Mouse (Mus musculus) retina, postnatal 7 days (tissue): ENCODE measurements around the gene Rpl18a.

Source experiments
- DNase-seq: peaks from one replicate; pipeline ENCODE4 v3.0.0-alpha.2; 2012; ENCODE audit warnings: low read depth, low spot score

The Rpl18a gene

GRCm38 (mm10) chr8:70856541-70857197 is 40.5 kb downstream of the Rpl18a start:
- no peak for DNase-seq

- no peak for DNase-seq
Measured at GRCm38 (mm10) chr8:70856028-70856427, 41.2 kb downstream of the Rpl18a start.

DNA sequence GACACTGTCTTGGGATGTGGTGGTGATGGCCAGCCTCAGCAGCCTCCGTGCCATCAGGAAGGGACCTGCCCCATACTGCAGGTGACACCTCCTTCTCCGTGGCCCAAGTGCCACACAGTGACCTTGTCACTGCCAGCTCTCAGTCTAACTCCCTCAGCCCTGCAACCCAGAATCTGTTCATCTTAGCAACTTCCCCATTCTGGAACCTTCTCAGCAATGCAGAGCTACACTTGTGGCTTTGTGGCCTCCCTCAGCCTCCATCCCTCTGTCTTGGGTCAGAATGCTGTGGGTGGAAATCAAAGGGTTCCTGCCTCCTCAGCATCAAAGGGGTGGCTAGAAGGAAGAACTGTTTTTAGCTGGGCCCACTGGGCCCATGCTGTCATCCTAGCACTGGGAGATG is 43.3 kb downstream of the Rpl18a start:
- DNase-seq: no peak

- no peak for DNase-seq
Measured at GRCm38 (mm10) chr8:70852595-70853231, 44.5 kb downstream of the Rpl18a start.

DNA sequence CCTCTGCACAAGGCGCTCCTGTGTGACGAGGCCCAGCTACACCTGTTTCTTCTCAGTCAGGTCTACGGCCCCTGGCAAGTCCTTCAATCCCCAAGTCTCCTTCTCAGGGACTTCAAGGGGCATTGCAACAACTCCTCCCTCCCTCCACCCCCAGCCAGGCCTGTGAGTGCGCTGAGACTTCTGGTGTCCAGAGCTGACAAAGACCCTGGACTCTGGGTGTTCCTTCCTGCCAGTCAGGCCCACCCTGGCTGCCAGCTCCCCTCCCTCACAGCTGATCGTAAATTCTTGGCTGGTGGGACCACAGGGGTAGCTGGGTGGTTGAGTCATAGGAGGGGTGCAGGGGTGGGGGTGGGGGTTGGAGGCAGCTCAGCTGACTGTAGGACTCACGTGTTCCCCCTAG is 45.4 kb downstream of the Rpl18a start:
- DNase-seq: no peak

DNA sequence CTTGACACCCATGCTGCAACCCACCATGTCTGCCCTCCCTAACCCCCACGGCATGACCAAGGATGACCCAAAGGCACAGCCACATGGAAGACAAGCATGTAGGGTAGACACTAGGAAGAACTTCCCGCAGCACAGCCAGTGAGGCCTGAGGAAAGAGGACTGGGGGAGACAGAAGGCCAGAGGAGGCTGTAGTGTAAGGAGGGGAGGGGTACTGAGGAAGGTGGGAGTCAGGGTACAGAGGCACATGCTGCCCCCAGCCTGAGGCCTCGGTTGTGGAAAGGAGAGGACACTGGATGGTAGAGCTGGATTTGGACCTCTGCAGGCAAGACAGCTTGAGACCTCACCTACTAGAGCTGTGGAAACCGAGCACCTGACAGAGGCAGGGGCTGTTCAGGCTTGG is 46.3 kb downstream of the Rpl18a start:
- no peak for DNase-seq

DNA sequence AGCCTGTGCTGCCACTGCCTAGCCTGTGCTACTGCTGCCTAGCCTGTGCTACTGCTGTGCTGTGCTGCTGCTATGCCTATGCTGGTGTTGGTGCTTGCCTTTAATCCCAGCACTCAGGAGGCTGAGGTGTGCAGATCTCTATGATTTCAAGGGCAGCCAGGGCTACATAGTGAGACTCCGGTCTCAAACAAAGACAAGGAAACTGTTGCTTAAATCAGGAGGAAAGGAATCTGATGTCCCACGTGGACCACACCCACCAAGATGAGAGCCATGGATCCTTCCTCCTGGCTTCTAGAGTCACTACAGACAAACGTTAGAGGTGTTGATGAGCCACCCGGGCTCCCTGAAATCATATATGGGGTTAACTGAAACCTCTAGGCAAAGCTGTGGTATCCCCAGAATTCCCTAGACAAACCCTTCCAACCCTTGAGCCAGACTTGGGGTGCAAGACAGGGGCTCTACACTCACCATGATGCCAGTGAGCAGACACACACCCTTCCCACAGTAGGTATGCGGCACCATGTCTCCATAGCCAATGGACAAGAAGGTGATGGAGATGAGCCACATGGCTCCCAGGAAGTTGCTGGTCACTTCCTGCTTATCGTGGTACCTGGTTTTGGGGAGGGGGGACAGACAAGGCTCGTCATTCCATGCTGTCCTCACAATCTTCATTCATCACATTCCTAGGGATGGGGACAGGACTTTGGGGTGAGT is 46.9 kb downstream of the Rpl18a start:
- no peak for DNase-seq

DNA sequence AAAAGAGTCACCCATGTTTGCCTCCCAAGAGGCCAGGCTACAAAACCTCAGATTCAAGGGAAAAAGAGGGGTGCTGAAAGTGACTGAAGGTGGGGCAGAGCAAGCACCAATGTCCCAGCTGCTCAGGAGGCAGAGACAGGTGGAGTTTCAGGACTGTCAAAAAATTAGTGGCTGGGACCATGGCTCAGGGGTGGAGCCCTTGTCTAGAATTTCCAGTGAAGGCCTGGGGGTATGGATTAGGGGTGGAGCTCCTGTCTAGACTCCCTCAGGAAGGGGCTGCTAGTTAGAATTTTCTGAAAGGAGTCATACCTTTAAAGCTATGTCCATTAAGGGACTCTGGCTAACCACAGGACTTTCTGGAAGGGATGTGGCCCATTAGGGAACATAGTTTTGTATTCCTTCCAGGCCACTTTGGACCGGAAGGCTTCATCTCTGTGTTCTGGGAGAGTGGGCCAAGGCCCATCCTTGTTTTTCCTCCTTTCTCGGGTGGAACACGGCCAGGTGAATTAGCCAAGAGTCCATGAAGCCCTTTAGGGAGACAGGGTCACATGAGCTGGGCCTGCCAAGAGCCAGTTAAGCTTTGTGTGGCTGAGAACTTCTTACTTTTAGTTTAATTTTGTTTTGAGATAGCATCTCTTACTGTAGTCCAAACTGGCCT is 47.8 kb downstream of the Rpl18a start:
- DNase-seq: no peak

DNA sequence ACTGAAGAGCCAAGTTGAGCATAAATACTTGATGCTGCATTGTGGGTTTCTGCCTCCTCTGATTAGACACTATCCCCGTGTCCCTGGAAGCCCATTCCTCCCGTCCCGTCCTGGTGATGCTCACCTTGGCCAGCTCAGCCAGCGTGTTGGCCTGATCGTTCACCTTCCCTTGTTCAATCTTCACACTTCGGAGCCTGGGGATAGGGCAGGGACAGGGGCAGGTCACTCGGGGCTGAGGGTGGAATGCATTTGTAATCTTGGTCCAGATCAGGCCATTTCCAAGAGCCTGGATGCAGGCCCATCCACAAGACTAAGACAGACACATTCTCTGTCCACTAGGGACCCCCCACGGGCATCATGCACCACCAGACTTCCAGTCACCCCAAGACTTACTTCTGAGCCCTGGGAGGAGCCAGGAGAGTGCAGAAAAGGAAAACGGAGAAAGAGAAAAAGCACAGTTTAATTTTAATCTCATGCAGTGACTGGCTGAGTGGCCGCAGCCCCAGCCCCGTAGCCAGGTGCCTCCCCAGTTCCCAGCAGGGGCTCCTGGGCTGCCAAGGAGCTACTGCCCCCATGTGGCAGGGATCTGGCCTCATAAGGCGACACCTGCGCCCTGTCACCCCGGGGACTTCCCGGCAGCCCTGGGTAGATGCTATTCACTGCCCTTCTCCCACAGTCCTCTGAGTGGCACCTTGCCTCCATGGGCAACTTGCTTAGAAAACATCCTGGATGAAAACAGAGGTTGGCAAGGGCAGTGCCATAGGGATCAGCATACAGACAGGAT is 50.6 kb downstream of the Rpl18a start:
- DNase-seq: no peak

DNA sequence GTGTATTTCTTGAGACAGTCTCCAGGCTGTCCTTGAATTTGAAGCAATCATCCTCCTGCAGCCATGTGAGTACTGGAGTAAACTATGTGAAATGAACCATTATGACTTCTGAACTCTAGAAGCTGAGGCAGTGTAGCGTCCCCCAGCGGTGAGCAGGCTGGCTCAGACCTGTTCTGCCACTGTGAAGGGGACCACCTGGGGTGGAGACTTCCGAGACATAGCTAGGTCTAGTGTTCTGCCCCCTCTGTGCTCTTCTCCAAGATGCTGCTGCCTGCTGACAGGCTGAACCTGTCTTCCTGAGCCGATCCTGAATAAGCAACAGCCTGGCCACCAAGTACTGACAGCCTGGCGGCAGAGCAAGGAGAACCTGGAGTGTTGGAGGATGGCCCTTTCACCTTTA is 52.1 kb downstream of the Rpl18a start:
- DNase-seq: no peak
